Mouse (Mus musculus) heart, adult 2 months (tissue): ENCODE results near the gene Olfr266.

Experiments
- CTCF ChIP-seq: fragments of 200-600 bp; IDR thresholded peaks from 2 replicates; pipeline ENCODE4 v1.8.1; 2022; ENCODE audit warnings: antibody characterized with exemption, mild to moderate bottlenecking, moderate library complexity
- POLR2A ChIP-seq: fragments of 200-500 bp; IDR thresholded peaks from 2 replicates; pipeline ENCODE4 v1.6.1; 2011; ENCODE audit warnings: mild to moderate bottlenecking, low read depth, low read length, control low read depth; ENCODE audit not compliant: insufficient read depth

DNA sequence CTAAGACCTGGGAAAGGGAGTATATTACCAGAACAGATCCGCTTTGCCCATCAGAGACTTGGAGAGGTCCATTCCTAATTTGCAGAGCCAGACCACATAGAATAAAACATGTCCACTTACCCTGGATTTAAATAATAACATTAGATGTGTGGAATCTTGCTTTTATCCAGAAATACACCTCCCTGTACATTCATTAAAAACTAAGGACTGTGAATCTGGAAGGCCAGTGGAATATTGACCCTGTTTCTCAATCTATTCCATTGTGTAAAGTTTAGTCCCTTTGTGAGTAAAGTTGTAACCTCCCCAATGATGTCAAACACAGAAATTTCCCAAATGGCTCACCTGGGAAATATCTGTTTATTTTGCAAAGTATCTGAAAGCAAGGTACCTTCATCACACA lies at the start of gene Olfr266:
- TF ChIP-seq POLR2A (no peak), CTCF (no peak)
